Mouse (Mus musculus): Measurements from ENCODE around the gene Cep85l. TPM values are rescaled to one million over a fixed set of nuclear protein-coding genes. Genes with fewer than 3 reads are reported as not detected.

Gene Cep85l
- total RNA-seq, 4 experiments from 2014 or later: 18.3 to 23.7 (median 20.7) TPM

Other genes starting within 250 kb of the Cep85l start
- gene Pln, start 42.3 kb downstream of the Cep85l start, total RNA-seq (2022): 1 to 10 TPM; 1.4 to 7.0 (median 3.6) TPM
- gene Asf1a, start 216.8 kb upstream of the Cep85l start, total RNA-seq (2022): 10 to 100 TPM; 22.3 to 25.6 (median 23.3) TPM